Mouse (Mus musculus) left cerebral cortex, postnatal 14 days (tissue): ENCODE measurements around the gene Try4. TPM values are rescaled to one million over a fixed set of nuclear protein-coding genes. Genes with fewer than 3 reads are reported as not detected.
"Not testable (repeated sequence)": the region's sequence is repeated elsewhere in the genome, so short reads cannot be mapped to it uniquely, and the experiment has no call there.

Experiments
- DNase-seq, 2 experiments: peaks; one replicate each; pipeline ENCODE4 v3.0.0; 2021 to 2022; ENCODE audit warnings: low spot score in 2 of 2, mixed read lengths in 1 of 2
- intact Hi-C: fragments of 180-260 bp; cut with DNase I; formaldehyde crosslinking; loops from one replicate; pipeline ENCODE4 v1.15.1; 2025
- long read RNA-seq, 2 experiments: library from polyadenylated mRNA; stranded (forward); transcript quantifications; one replicate each; pipeline ENCODE4 v2.0.0; 2021
- total RNA-seq, 2 experiments: library from RNA; stranded (reverse); gene quantifications; 2 replicates each; pipeline ENCODE4 v1.2.3; 2021

Try4 gene
- not detected for total RNA-seq
- long read RNA-seq, experiment 1: 0 reads
- long read RNA-seq, experiment 2: 0 reads

- DNase-seq: no peak
- intact Hi-C loops: no loop called here
These were observed at the start of gene Try4 for GRCm38 (mm10) chr6:41301969-41302368. Try4 (plus strand) TSS chr6:41302269.

GRCm38 (mm10) chr6:41253314-41253713, 48.8 kb upstream of the Try4 start:
- intact Hi-C loops, DNase-seq: not testable (repeated sequence)

- intact Hi-C loops: no loop called here
- peak in 1 of 2 experiments; percentile 37 for DNase-seq
These were observed 45.6 kb upstream of the Try4 start for GRCm38 (mm10) chr6:41256424-41256823.

GRCm38 (mm10) chr6:41257432-41257831, 44.6 kb upstream of the Try4 start:
- no peak for DNase-seq
- intact Hi-C loops: no loop called here

- peak in 1 of 2 experiments; percentile 17 for DNase-seq
- intact Hi-C loops: loop anchor here (5.0 kb wide), 1 partner anchor 265 kb away; no protein-coding TSS in a partner anchor
These were observed 39.3 kb upstream of the Try4 start for GRCm38 (mm10) chr6:41262796-41263195.

- intact Hi-C loops: no loop called here
- DNase-seq: peak in 1 of 2 experiments; percentile 35
These were observed 35.9 kb upstream of the Try4 start for GRCm38 (mm10) chr6:41266140-41266539.

GRCm38 (mm10) chr6:41298255-41298654, 3.8 kb upstream of the Try4 start:
- no peak for DNase-seq
- intact Hi-C loops: no loop called here

- intact Hi-C loops, DNase-seq: not testable (repeated sequence)
These were observed 14.7 kb downstream of the Try4 start, which contains the start of gene Try5 for GRCm38 (mm10) chr6:41316741-41317140. Try5 (minus strand) TSS chr6:41316841.

GRCm38 (mm10) chr6:41353932-41354331, 51.9 kb downstream of the Try4 start, which contains the start of gene Try10:
Try10 (plus strand) TSS chr6:41354105.
- intact Hi-C loops: loop anchor here (10.0 kb wide), 1 partner anchor 61 kb away; no protein-coding TSS in a partner anchor
- DNase-seq: no peak

Other genes with a start within 250 kb of the Try4 start
- not detected for gene Try5, start 14.6 kb downstream of the Try4 start, total RNA-seq
- gene Try10, start 51.8 kb downstream of the Try4 start, total RNA-seq: not detected
- not detected for gene Prss3, start 75.4 kb downstream of the Try4 start, total RNA-seq
- not detected for gene Gm5771, start 90.1 kb downstream of the Try4 start, total RNA-seq
- gene Gm10334, start 143.9 kb downstream of the Try4 start, total RNA-seq: under 1 TPM in 1 of 2 experiments, not detected in 1; 0.70 TPM
- gene Prss1, start 156.7 kb downstream of the Try4 start, total RNA-seq: not detected
- not detected for gene Prss2, start 219.5 kb downstream of the Try4 start, total RNA-seq